Mouse (Mus musculus) limb, embryonic 15.5 days (tissue): ENCODE results near the gene Ppp1r13l. TPM values are rescaled to one million over a fixed set of nuclear protein-coding genes. Genes with fewer than 3 reads are reported as not detected.

ENCODE experiments used
- ATAC-seq: fragments of 200-750 bp; cut with Nextera tagmentation; 2 replicates; pipeline ENCODE4 v1.8.0; 2017; ENCODE audit warnings: low read depth, moderate TSS enrichment; ENCODE audit not compliant: insufficient number of reproducible peaks, low FRiP score, low TSS enrichment
- H3K27ac ChIP-seq: fragments of 300-500 bp; sonication (generic); 2 replicates; pipeline ENCODE4 v1.5.1; 2015; ENCODE audit warnings: moderate library complexity, mild to moderate bottlenecking, inconsistent platforms
- H3K27me3 ChIP-seq: fragments of 300-500 bp; sonication (generic); 2 replicates; pipeline ENCODE4 v1.6.1; 2015; ENCODE audit warnings: inconsistent platforms
- H3K36me3 ChIP-seq: fragments of 300-500 bp; sonication (generic); 2 replicates; pipeline ENCODE4 v1.6.1; 2015; ENCODE audit warnings: inconsistent platforms
- H3K4me1 ChIP-seq: fragments of 300-500 bp; sonication (generic); 2 replicates; pipeline ENCODE4 v1.6.1; 2015; ENCODE audit warnings: inconsistent platforms
- H3K4me2 ChIP-seq: fragments of 300-500 bp; sonication (generic); 2 replicates; pipeline ENCODE4 v1.6.1; 2015; ENCODE audit warnings: mild to moderate bottlenecking, inconsistent platforms
- H3K4me3 ChIP-seq: fragments of 300-500 bp; sonication (generic); 2 replicates; pipeline ENCODE4 v1.5.1; 2015; ENCODE audit warnings: mild to moderate bottlenecking, inconsistent platforms
- H3K9ac ChIP-seq: fragments of 300-500 bp; sonication (generic); 2 replicates; pipeline ENCODE4 v1.6.1; 2015; ENCODE audit warnings: inconsistent platforms
- H3K9me3 ChIP-seq: fragments of 300-500 bp; sonication (generic); 2 replicates; pipeline ENCODE4 v1.6.1; 2016; ENCODE audit warnings: inconsistent platforms
- WGBS: fragments of 180-500 bp; shearing (Covaris S2); methylation state at CpG from one replicate; pipeline ENCODE4 v1.1.7; 2015; 5-methylcytosine and 5-hydroxymethylcytosine counted together
- polyA plus RNA-seq: library from polyadenylated mRNA; unstranded; fragments of >200 nt; fragmentation: Nextera tagmentation; extraction: Ambion mirVana; gene quantifications from 2 replicates; pipeline ENCODE4 v1.2.1, GENCODE M21; 2015

Ppp1r13l gene
- polyA plus RNA-seq, 1 experiment from 2014 or later: 20.0 TPM

DNA sequence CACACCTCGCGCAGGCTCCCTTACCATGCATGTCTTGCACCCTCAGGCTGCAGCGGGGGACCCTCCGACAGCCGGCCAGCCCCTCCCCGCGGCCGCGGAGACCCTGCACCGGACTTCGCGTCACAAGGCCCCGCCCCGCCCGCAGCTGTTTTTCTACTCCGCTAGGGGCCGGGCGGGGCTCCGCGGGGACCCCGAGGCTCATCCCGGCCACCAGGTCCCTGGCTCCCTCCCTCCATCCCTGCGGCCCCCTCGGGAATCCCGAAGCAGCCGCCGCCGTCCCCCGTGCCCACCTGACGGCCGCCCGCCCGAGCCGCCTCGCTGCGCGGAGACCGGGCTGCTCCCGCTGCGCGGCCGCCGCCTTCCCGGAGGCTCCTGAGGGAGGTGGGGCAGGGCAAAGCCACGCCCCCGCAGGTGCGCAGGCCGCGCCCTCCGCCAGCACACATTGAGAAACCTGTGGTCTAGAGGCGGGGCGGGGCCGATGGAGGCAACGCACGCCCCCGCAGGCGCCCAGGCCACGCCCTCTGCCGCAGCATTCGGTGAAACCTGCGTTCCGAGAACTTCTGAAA is 44.3 kb downstream of the Ppp1r13l start, which contains the start of gene Klc3:
TSS of gene Klc3 (minus strand) at position 374 of the 566 bp plus-strand sequence.
- peaks cover 6% of the 10 kb centered on the region; the same call in 1 of the 2 replicates for H3K9me3 ChIP-seq
- peaks cover 48% of the 10 kb centered on the region for H3K27me3 ChIP-seq
- no peak within 1 kb of the TSS for H3K27ac ChIP-seq
- H3K4me3 ChIP-seq: peak within 1 kb of the TSS; percentile 54
- no peaks in the 10 kb centered on the region for H3K36me3 ChIP-seq
- peak within 1 kb of the TSS; percentile 48 for H3K9ac ChIP-seq
- 0 out of 2 replicates have a peak, but pooled peaks have one; percentile 15 for ATAC-seq
- H3K4me2 ChIP-seq: peak within 1 kb of the TSS; percentile 98
- WGBS: under 1% methylated on average over 55 of the region's 62 CpGs
- peaks cover 24% of the 10 kb centered on the region for H3K4me1 ChIP-seq

DNA sequence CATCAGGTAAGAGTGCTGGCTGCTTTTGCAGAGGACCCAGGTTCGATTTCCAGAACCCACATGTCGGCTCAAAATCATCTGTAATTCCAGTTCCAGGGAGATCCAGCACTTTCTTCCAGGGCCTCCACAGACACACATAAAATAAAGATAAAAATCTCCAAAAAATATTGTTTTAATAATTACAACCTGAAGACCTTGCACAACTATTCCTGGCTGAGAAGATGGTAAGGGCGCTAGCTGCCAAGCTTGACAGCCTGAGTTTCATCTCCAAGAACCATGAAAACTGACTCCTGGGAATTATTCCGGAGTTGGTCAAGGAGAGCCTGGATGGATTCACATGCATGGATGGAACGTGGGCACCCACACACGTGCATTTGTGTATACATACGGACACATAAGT is 44.9 kb downstream of the Ppp1r13l start, which contains the start of gene Ckm:
TSS of gene Ckm (plus strand) at position 301 of the 400 bp plus-strand sequence.
- H3K4me1 ChIP-seq: peaks cover 20% of the 10 kb centered on the region
- H3K9ac ChIP-seq: peak within 1 kb of the TSS; percentile 48
- peak within 1 kb of the TSS; percentile 98 for H3K4me2 ChIP-seq
- WGBS: 45% methylated on average over 7 of the region's 7 CpGs
- no peak for ATAC-seq
- peaks cover 44% of the 10 kb centered on the region for H3K27me3 ChIP-seq
- H3K4me3 ChIP-seq: peak within 1 kb of the TSS; percentile 54
- H3K36me3 ChIP-seq: no peaks in the 10 kb centered on the region
- H3K27ac ChIP-seq: no peak within 1 kb of the TSS
- H3K9me3 ChIP-seq: peaks cover 6% of the 10 kb centered on the region; the same call in 1 of the 2 replicates

DNA sequence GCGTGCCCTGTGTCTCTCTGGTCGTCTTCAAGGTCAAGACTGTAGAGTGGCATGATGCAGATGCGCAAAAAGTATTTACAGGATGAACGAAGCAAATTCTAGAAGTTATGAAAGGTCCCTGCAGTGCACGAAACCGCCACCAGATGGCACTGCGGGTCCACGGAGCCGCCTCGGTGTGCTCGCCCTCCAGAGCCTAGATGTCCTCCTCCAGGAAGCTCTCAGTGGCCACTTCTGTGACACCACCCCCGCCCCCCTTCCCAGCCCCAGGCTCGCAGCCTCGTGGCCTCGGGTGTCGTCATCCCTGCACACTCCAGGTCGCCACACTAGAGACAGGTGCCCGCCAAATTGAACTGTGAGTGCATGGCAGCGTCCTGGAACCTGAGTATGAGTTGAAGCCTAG is 45.9 kb downstream of the Ppp1r13l start:
- H3K36me3 ChIP-seq: no peaks in the 10 kb centered on the region
- peaks cover 39% of the 10 kb centered on the region for H3K27me3 ChIP-seq
- peaks cover 6% of the 10 kb centered on the region; the same call in 1 of the 2 replicates for H3K9me3 ChIP-seq
- peaks cover 15% of the 10 kb centered on the region for H3K4me1 ChIP-seq
- H3K4me3 ChIP-seq: no peak overlapping the region
- 2% methylated on average over 19 of the region's 19 CpGs for WGBS
- H3K4me2 ChIP-seq: no peak overlapping the region
- no peak overlapping the region for H3K27ac ChIP-seq
- no peak for ATAC-seq
- no peak overlapping the region for H3K9ac ChIP-seq

GRCm38 (mm10) chr7:19409753-19410152 is 50.2 kb downstream of the Ppp1r13l start:
- Histone ChIP-seq H3K9me3 (no peaks in the 10 kb centered on the region), H3K36me3 (no peaks in the 10 kb centered on the region), H3K27ac (peak overlapping the region; percentile 33; the same call in 1 of the 2 replicates), H3K27me3 (peaks cover 11% of the 10 kb centered on the region), H3K9ac (no peak overlapping the region), H3K4me2 (no peak overlapping the region), H3K4me1 (peaks cover 5% of the 10 kb centered on the region; the same call in 1 of the 2 replicates), H3K4me3 (no peak overlapping the region)
- WGBS: 34% methylated on average over 6 of the region's 6 CpGs
- ATAC-seq: peak; percentile 36; the same call in 1 of the 2 replicates

GRCm38 (mm10) chr7:19410766-19411344 is 51.3 kb downstream of the Ppp1r13l start:
- H3K27ac ChIP-seq: no peak overlapping the region
- 76% methylated on average over 11 of the region's 11 CpGs for WGBS
- ATAC-seq: peak; percentile 59

DNA sequence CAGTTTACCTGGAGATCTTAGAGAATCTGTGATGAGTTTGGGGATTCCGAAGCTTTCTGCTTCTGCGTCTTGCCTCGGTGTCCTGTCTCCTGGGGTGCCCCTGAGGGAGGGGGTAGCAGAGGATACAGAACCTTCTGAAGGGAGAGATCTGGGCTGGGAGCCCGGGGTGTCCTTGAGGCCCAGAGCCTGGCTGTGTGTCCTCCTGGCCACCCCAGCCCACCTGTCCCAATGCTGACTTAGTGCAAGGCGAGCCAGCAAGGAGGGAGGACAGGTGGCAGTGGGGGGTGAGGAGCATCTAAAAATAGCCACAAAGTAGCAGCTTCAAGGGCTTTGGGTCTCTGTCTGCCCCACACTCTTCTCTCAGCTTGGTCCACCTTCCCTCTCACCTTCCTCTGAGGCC is 52.2 kb downstream of the Ppp1r13l start:
- Histone ChIP-seq H3K4me1 (0 out of 2 replicates have a peak, but pooled peaks cover 2% of the 10 kb centered on the region), H3K27me3 (0 out of 2 replicates have a peak, but pooled peaks cover 5% of the 10 kb centered on the region), H3K4me2 (no peak overlapping the region), H3K4me3 (no peak overlapping the region), H3K9ac (no peak overlapping the region), H3K9me3 (no peaks in the 10 kb centered on the region), H3K27ac (no peak overlapping the region), H3K36me3 (no peaks in the 10 kb centered on the region)
- no peak for ATAC-seq
- 76% methylated on average over 5 of the region's 5 CpGs for WGBS

More at GRCm38 (mm10) chr7:19410766-19411344, 51.3 kb downstream of the Ppp1r13l start:
- Histone ChIP-seq H3K4me3 (no peak overlapping the region), H3K4me2 (no peak overlapping the region), H3K9me3 (no peaks in the 10 kb centered on the region), H3K9ac (no peak overlapping the region), H3K27me3 (0 out of 2 replicates have a peak, but pooled peaks cover 4% of the 10 kb centered on the region), H3K4me1 (0 out of 2 replicates have a peak, but pooled peaks cover 2% of the 10 kb centered on the region), H3K36me3 (no peaks in the 10 kb centered on the region)

DNA sequence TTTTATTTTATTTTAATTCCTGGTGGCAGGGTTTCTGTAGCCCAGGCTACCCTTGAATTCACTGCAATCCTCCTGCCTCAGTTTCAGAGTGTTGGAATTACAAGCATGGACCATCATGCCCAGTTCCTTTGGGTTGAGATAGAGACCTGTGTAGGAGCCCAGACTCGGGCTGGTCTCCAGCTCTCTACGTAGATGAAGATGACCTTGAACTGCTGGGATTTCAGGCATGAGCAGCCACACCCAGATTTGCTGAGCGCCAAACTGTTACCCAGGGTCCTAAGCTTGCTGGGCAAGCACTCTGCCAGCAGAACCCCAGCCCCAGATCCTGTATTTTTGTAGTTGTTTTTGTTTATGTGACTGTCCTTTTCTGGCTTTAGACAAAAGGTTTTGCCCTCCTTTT is 54.0 kb downstream of the Ppp1r13l start:
- Histone ChIP-seq H3K4me3 (no peak overlapping the region), H3K27ac (no peak overlapping the region), H3K9me3 (no peaks in the 10 kb centered on the region), H3K9ac (no peak overlapping the region), H3K4me1 (0 out of 2 replicates have a peak, but pooled peaks cover 2% of the 10 kb centered on the region), H3K36me3 (no peaks in the 10 kb centered on the region), H3K4me2 (no peak overlapping the region), H3K27me3 (peaks cover 22% of the 10 kb centered on the region)
- ATAC-seq: no peak
- 87% methylated on average over 3 of the region's 3 CpGs for WGBS

DNA sequence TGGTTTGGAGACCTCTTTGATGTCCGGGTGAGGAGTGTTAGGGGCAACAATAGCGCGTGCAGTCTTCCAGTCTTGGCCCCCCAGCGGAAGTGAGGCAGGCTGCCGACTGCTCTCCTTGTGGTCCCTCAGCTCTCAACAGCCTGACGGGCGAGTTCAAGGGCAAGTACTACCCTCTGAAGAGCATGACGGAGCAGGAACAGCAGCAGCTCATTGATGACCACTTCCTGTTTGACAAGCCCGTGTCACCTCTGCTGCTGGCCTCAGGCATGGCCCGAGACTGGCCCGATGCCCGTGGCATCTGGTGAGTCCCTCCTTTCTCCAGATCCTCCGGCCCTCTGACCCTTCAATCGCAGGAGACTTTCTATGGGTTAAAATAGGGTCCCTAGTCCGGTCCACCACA is 57.0 kb downstream of the Ppp1r13l start:
- no peaks in the 10 kb centered on the region for H3K36me3 ChIP-seq
- H3K27ac ChIP-seq: no peak overlapping the region
- 71% methylated on average over 15 of the region's 15 CpGs for WGBS
- peaks cover 50% of the 10 kb centered on the region for H3K27me3 ChIP-seq
- H3K4me2 ChIP-seq: no peak overlapping the region
- no peak overlapping the region for H3K4me3 ChIP-seq
- no peak overlapping the region for H3K9ac ChIP-seq
- peaks cover 12% of the 10 kb centered on the region for H3K4me1 ChIP-seq
- no peaks in the 10 kb centered on the region for H3K9me3 ChIP-seq
- no peak for ATAC-seq

DNA sequence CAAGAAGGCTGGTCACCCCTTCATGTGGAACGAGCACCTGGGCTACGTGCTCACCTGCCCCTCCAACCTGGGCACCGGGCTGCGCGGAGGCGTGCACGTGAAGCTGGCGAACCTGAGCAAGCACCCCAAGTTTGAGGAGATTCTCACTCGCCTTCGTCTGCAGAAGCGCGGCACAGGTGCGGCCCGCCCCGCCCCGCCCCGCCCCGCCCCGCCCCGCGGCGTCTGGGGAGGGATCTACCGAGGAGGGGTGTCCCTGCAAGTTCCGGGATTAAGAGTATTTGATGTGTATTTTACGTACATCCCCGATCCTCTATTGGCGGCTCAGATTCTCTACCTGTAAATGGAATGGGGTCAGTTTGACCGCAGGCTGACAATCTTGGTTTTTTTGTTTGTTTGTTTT is 60.6 kb downstream of the Ppp1r13l start:
- H3K27me3 ChIP-seq: peaks cover 56% of the 10 kb centered on the region
- 5% methylated on average over 28 of the region's 28 CpGs for WGBS
- H3K27ac ChIP-seq: no peak overlapping the region
- no peak for ATAC-seq
- H3K4me3 ChIP-seq: no peak overlapping the region
- no peaks in the 10 kb centered on the region for H3K9me3 ChIP-seq
- H3K4me1 ChIP-seq: peaks cover 13% of the 10 kb centered on the region
- H3K9ac ChIP-seq: no peak overlapping the region
- peak overlapping the region; percentile 20; the same call in 1 of the 2 replicates for H3K4me2 ChIP-seq
- peaks cover 3% of the 10 kb centered on the region for H3K36me3 ChIP-seq

DNA sequence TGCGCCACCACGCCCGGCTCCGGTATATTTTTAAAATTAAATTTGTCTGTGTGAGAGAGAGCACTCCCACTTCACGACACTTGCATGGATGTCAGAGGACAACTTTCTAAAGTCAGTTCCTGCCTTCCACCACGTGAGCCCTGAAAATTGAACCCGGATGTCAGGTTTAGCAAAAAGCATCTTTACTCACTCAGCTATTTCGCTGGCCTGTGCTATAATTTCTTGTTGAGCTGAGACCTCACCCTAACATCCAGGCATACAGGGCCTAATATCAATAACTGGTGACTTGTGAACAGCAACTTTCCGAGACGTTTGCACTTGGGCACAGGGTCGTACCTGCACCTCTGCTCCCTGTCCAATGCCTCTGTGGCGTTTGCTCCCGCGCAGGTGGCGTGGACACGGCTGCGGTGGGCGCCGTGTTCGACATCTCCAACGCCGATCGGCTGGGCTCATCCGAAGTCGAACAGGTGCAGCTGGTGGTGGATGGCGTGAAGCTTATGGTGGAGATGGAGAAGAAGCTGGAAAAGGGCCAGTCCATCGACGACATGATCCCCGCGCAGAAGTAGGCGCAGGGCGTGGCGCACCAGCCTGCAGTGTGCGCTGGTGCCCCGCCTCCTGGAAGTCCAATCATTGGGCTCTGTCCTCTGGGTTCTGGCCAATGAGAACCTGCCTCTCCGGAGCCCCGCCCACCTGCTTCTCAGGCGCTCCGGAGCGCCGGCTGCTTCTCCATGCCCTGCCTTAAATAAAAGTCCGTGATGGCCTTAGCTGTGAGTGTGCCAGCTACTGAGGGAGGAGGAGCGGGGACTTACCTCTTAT is 61.5 kb downstream of the Ppp1r13l start:
- Histone ChIP-seq H3K36me3 (peaks cover 12% of the 10 kb centered on the region), H3K27ac (no peak overlapping the region), H3K4me1 (peaks cover 13% of the 10 kb centered on the region), H3K4me2 (peak overlapping the region; percentile 48), H3K4me3 (peak overlapping the region; percentile 28), H3K9ac (no peak overlapping the region), H3K9me3 (no peaks in the 10 kb centered on the region), H3K27me3 (peaks cover 56% of the 10 kb centered on the region)
- WGBS: 11% methylated on average over 43 of the region's 43 CpGs
- ATAC-seq: peak; percentile 74; the same call in 1 of the 2 replicates

DNA sequence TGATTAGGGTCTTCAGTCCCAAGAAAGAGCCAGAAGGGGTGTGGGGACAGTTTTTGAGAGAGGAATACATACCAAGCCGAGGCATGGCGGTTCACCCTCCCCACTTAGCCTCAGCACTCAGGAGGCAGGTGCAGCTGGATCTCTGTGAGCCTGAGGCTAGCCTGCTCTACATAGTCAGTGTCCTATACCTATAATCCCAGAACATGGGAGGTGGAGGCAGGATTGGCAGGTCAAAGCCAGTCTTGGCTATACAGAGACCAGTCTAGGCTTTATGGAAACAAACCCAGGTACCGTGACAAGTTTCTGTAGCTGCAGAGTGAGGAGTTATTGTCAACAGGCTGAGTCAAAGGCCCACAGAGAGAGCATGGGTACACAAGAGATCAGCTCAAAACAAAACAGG is 63.5 kb downstream of the Ppp1r13l start:
- no peak overlapping the region for H3K9ac ChIP-seq
- no peak overlapping the region for H3K4me3 ChIP-seq
- no peaks in the 10 kb centered on the region for H3K9me3 ChIP-seq
- no peak for ATAC-seq
- H3K4me1 ChIP-seq: peaks cover 13% of the 10 kb centered on the region
- WGBS: 91% methylated on average over 3 of the region's 3 CpGs
- H3K27me3 ChIP-seq: peaks cover 40% of the 10 kb centered on the region
- H3K4me2 ChIP-seq: no peak overlapping the region
- peaks cover 32% of the 10 kb centered on the region for H3K36me3 ChIP-seq
- no peak overlapping the region for H3K27ac ChIP-seq
